Mouse (Mus musculus): Measurements from ENCODE around the gene Tmem221. TPM values are rescaled to one million over a fixed set of nuclear protein-coding genes. Genes with fewer than 3 reads are reported as not detected.

The Tmem221 gene
- total RNA-seq, 2 experiments from 2014 or later, result not detected

GRCm38 (mm10) chr8:71572847-71573633 is 14.4 kb upstream of the Tmem221 start:
- DNase-seq, result peak; percentile 67
- intact Hi-C loops (cut with DNase I), result no loop called here
- Histone ChIP-seq H3K4me3 (peak overlapping the region; percentile 19), H3K27ac (peak overlapping the region; percentile 55)
- no peak for TF ChIP-seq CTCF (IDR thresholded peaks at IDR 0.05)

GRCm38 (mm10) chr8:71572077-71572476 is 13.4 kb upstream of the Tmem221 start:
- intact Hi-C loops (cut with DNase I), result no loop called here

GRCm38 (mm10) chr8:71570291-71570954 is 11.8 kb upstream of the Tmem221 start:
- H3K27ac ChIP-seq, result peak overlapping the region; percentile 90
- peak overlapping the region; percentile 75 for H3K4me3 ChIP-seq
- DNase-seq, result peak; percentile 92
- intact Hi-C loops (cut with DNase I), result no loop called here
- TF ChIP-seq CTCF (IDR thresholded peaks at IDR 0.05), result no peak

More at GRCm38 (mm10) chr8:71572077-71572476, 13.4 kb upstream of the Tmem221 start:
- no peak for DNase-seq
- no peak overlapping the region; the same call in 1 of the 2 replicates for H3K4me3 ChIP-seq
- H3K27ac ChIP-seq, result peak overlapping the region; percentile 55
- TF ChIP-seq CTCF (IDR thresholded peaks at IDR 0.05), result no peak; the same call in 1 of the 2 replicates

GRCm38 (mm10) chr8:71569366-71570290 is 11.0 kb upstream of the Tmem221 start:
- intact Hi-C loops (cut with DNase I), result no loop called here
- peak; percentile 88 for DNase-seq
- Histone ChIP-seq H3K4me3 (peak overlapping the region; percentile 75), H3K27ac (peak overlapping the region; percentile 90)
- no peak for TF ChIP-seq CTCF (IDR thresholded peaks at IDR 0.05)

GRCm38 (mm10) chr8:71568941-71569340 is 10.3 kb upstream of the Tmem221 start:
- peak overlapping the region; percentile 75 for H3K4me3 ChIP-seq
- no peak for TF ChIP-seq CTCF (IDR thresholded peaks at IDR 0.05)
- H3K27ac ChIP-seq, result peak overlapping the region; percentile 90
- intact Hi-C loops (cut with DNase I), result no loop called here
- DNase-seq, result no peak

GRCm38 (mm10) chr8:71568387-71568937 is 9.8 kb upstream of the Tmem221 start, which contains the start of gene Slc27a1:
Gene Slc27a1 (plus strand): TSS chr8:71568882.
- TF ChIP-seq CTCF (IDR thresholded peaks at IDR 0.05), result no peak
- DNase-seq, result peak; percentile 90
- intact Hi-C loops (cut with DNase I), result no loop called here
- Histone ChIP-seq H3K27ac (peak within 1 kb of the TSS; percentile 90), H3K4me3 (peak within 1 kb of the TSS; percentile 75)

- DNase-seq, result no peak
- intact Hi-C loops (cut with DNase I), result no loop called here
- no peak for TF ChIP-seq CTCF (IDR thresholded peaks at IDR 0.05)
- H3K4me3 ChIP-seq, result no peak overlapping the region
- peak overlapping the region; percentile 90 for H3K27ac ChIP-seq
Observed at GRCm38 (mm10) chr8:71567587-71567986, 8.9 kb upstream of the Tmem221 start.

GRCm38 (mm10) chr8:71566501-71566900 is 7.8 kb upstream of the Tmem221 start, which contains the start of gene Nxnl1:
Gene Nxnl1 (minus strand): TSS chr8:71566601.
- DNase-seq, result no peak
- intact Hi-C loops (cut with DNase I), result no loop called here
- TF ChIP-seq CTCF (IDR thresholded peaks at IDR 0.05), result no peak
- no peak within 1 kb of the TSS for H3K4me3 ChIP-seq
- peak within 1 kb of the TSS; percentile 90 for H3K27ac ChIP-seq

GRCm38 (mm10) chr8:71563992-71564391 is 5.3 kb upstream of the Tmem221 start:
- intact Hi-C loops (cut with DNase I), result loop anchor here (1.0 kb wide), 1 partner anchor 69 kb away; no protein-coding TSS in a partner anchor
- H3K27ac ChIP-seq, result no peak overlapping the region
- no peak overlapping the region for H3K4me3 ChIP-seq
- DNase-seq, result no peak
- TF ChIP-seq CTCF (IDR thresholded peaks at IDR 0.05), result peak; percentile 46

- peak; percentile 97; the same call in 1 of the 2 replicates for TF ChIP-seq CTCF (IDR thresholded peaks at IDR 0.05)
- intact Hi-C loops (cut with DNase I), result loop anchor here (1.0 kb wide), 2 partner anchors 71 to 98 kb away; no protein-coding TSS in a partner anchor
- H3K4me3 ChIP-seq, result peak overlapping the region; percentile 45
- H3K27ac ChIP-seq, result peak overlapping the region; percentile 25
- peak; percentile 91 for DNase-seq
Observed at GRCm38 (mm10) chr8:71562751-71563150, 4.1 kb upstream of the Tmem221 start.

GRCm38 (mm10) chr8:71561401-71561800 is 2.7 kb upstream of the Tmem221 start:
- DNase-seq, result peak; percentile 66

More at GRCm38 (mm10) chr8:71561401-71561800, 2.7 kb upstream of the Tmem221 start:
- no peak overlapping the region for H3K27ac ChIP-seq
- intact Hi-C loops (cut with DNase I), result loop anchor here (1.0 kb wide), 1 partner anchor 35 kb away; no protein-coding TSS in a partner anchor
- H3K4me3 ChIP-seq, result no peak overlapping the region
- TF ChIP-seq CTCF (IDR thresholded peaks at IDR 0.05), result peak; percentile 90
